Mouse (Mus musculus): ENCODE measurements around the gene Rgs7. TPM values are rescaled to one million over a fixed set of nuclear protein-coding genes. Genes with fewer than 3 reads are reported as not detected.

Rgs7 gene
- polyA plus RNA-seq, 1 experiment, result 1.2 TPM

DNA sequence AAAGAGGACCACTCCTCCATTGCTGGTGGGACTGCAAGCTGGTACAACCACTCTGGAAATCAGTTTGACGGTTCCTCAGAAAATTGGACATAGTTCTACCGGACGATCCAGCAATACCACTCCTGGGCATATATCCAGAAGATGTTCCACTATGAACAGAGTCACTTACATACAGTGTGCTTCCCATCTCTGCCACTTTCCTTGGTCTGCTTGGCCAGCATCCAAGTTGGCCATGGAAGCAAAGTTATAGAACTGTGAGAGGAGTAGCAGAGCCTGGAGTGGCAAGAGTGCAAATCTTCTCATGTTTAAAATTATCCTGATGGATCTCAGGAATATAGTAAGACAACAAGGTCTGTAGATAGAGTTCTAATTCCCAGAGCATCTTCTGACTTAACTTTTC lies 367.9 kb downstream of the Rgs7 start:
- H3K27ac ChIP-seq (ENCODE audit: insufficient read depth, low read depth, low read length), result no peak overlapping the region
- no peak for TF ChIP-seq CTCF (conservative IDR thresholded peaks at IDR 0.05; ENCODE audit: insufficient read depth, insufficient read length, low read depth, low read length)
- no peak for DNase-seq
- H3K36me3 ChIP-seq (ENCODE audit: control insufficient read depth, insufficient read depth, low read length), result no peaks in the 10 kb centered on the region
- H3K27me3 ChIP-seq (replicated peaks; ENCODE audit: control insufficient read depth, insufficient read depth, low read length), result no peaks in the 10 kb centered on the region
- H3K4me3 ChIP-seq (ENCODE audit: insufficient read depth, low read depth, low read length), result no peak overlapping the region
- 91% methylated on average over 3 of the region's 3 CpGs for WGBS
- no peaks in the 10 kb centered on the region for H3K4me1 ChIP-seq (ENCODE audit: control insufficient read depth, insufficient read depth, low read length)

DNA sequence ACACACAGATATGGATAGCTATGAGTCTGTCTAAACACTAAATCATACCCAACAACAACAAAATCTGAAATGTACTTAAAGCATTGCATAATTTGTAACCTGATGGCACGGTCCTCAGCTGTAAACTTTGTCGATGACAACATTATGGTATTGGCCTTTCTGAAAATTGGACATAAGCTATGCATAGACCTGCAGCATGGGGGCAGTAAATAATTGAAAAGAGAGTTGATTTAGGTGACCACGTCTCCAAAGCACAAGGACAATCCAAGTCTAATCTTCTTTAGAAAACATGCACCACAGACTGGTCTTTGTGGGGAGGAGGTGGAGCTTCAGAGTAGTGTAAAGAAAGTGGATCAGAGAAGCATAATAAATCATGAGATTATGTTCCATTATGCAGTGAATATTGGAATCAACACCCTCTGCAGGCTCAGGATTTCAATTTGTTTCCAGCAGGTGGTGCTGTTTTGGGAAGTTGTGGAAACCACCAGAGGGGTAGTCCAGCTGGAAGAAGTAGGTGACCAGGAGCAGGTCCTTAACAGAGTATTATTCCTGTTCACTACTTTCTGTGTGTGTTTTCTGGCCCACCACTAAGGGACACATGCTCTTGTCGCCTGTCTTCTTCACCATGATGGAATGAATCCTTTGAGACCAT lies 373.3 kb downstream of the Rgs7 start:
- H3K36me3 ChIP-seq (ENCODE audit: control insufficient read depth, insufficient read depth, low read length), result no peaks in the 10 kb centered on the region
- TF ChIP-seq CTCF (conservative IDR thresholded peaks at IDR 0.05; ENCODE audit: insufficient read depth, insufficient read length, low read depth, low read length) (peak; percentile 24; the same call in 1 of the 2 replicates), POLR2A (IDR thresholded peaks at IDR 0.05; ENCODE audit: low read depth, low read length) (no peak)
- no peaks in the 10 kb centered on the region for H3K27me3 ChIP-seq (replicated peaks; ENCODE audit: control insufficient read depth, insufficient read depth, low read length)
- H3K4me1 ChIP-seq (ENCODE audit: control insufficient read depth, insufficient read depth, low read length), result no peaks in the 10 kb centered on the region
- WGBS, result 63% methylated on average over 4 of the region's 4 CpGs
- H3K27ac ChIP-seq (ENCODE audit: insufficient read depth, low read depth, low read length), result no peak overlapping the region
- peak; percentile 2 for DNase-seq
- no peak overlapping the region for H3K4me3 ChIP-seq (ENCODE audit: insufficient read depth, low read depth, low read length)

DNA sequence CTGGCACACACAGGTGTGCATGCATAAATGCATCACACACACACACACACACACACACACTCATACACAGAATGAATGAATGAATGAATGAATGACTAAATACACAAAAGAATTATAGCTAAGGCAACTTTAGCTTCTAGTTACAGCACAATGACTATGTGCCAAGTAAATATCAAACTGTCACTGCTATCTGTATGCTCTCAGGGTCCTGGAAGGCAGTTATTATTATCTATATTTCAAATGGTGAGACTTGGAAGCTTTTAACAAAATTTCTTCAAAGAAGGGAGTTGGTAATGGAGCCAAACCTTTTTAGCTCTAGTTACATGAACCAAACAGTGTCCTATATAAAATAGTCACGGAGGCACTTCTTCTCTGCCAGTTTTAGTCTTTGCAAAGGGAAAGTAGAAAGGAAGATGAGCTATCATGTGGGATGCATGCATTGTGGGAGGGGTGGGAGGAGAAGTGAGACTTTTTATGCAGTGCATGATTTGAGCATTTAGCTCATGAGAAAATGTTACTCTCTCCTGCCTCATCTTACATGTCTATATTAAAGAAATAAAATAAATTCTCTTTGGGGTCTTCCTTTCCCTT lies 383.9 kb downstream of the Rgs7 start:
- DNase-seq, result no peak
- Histone ChIP-seq H3K27me3 (replicated peaks; ENCODE audit: control insufficient read depth, insufficient read depth, low read length) (no peaks in the 10 kb centered on the region), H3K36me3 (ENCODE audit: control insufficient read depth, insufficient read depth, low read length) (no peaks in the 10 kb centered on the region), H3K27ac (ENCODE audit: insufficient read depth, low read depth, low read length) (no peak overlapping the region), H3K4me1 (ENCODE audit: control insufficient read depth, insufficient read depth, low read length) (no peaks in the 10 kb centered on the region), H3K4me3 (ENCODE audit: insufficient read depth, low read depth, low read length) (no peak overlapping the region)
- no peak for TF ChIP-seq CTCF (conservative IDR thresholded peaks at IDR 0.05; ENCODE audit: insufficient read depth, insufficient read length, low read depth, low read length)
- TF ChIP-seq POLR2A (IDR thresholded peaks at IDR 0.05; ENCODE audit: low read depth, low read length), result no peak
- 89% methylated on average over 1 of the region's 1 CpGs for WGBS

DNA sequence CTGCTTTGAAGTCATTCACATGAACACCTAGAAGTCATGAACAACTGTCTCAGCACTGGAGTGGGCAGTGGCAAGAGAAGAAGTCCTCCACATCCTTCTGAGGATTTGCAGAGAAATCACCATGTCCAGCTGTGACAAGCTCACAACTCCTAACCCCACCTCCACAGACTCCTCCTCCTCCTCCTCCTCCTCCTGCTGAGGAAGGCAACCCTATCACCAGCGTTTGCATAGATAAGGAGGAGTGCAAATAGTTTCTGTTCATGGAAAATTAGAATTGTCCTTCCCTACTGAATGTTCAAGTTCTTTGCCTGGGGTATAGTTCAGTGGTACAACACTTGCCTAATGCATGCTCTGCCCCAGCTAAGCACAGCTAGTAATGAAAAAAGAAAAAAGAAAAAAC lies 386.0 kb downstream of the Rgs7 start:
- H3K4me3 ChIP-seq (ENCODE audit: insufficient read depth, low read depth, low read length), result no peak overlapping the region
- H3K36me3 ChIP-seq (ENCODE audit: control insufficient read depth, insufficient read depth, low read length), result no peaks in the 10 kb centered on the region
- H3K27me3 ChIP-seq (replicated peaks; ENCODE audit: control insufficient read depth, insufficient read depth, low read length), result no peaks in the 10 kb centered on the region
- no peak for TF ChIP-seq CTCF (conservative IDR thresholded peaks at IDR 0.05; ENCODE audit: insufficient read depth, insufficient read length, low read depth, low read length)
- TF ChIP-seq POLR2A (IDR thresholded peaks at IDR 0.05; ENCODE audit: low read depth, low read length), result no peak
- no peaks in the 10 kb centered on the region for H3K4me1 ChIP-seq (ENCODE audit: control insufficient read depth, insufficient read depth, low read length)
- DNase-seq, result no peak
- H3K27ac ChIP-seq (ENCODE audit: insufficient read depth, low read depth, low read length), result no peak overlapping the region
- WGBS, result 17% methylated on average over 1 of the region's 1 CpGs

DNA sequence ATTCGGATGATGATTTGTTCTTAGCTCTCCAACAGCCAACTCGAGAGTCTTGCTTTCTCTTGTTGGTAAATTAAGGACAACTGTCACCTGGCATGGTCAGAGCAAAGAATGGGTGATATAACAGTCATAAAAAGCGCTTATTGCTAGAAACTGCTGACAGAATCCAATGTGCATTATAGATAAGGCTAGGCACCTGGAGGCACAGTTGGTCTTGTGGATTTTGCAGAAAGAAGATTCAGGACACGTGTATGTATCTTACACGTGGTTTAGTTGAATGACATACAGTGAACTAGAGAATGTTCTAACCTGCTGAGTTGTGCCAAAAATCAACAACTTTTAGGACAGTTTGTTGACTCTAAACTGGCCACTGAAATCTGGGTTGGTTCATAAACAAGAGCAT lies 386.9 kb downstream of the Rgs7 start:
- no peaks in the 10 kb centered on the region for H3K36me3 ChIP-seq (ENCODE audit: control insufficient read depth, insufficient read depth, low read length)
- H3K27ac ChIP-seq (ENCODE audit: insufficient read depth, low read depth, low read length), result no peak overlapping the region
- TF ChIP-seq POLR2A (IDR thresholded peaks at IDR 0.05; ENCODE audit: low read depth, low read length) (no peak), CTCF (conservative IDR thresholded peaks at IDR 0.05; ENCODE audit: insufficient read depth, insufficient read length, low read depth, low read length) (no peak)
- H3K4me1 ChIP-seq (ENCODE audit: control insufficient read depth, insufficient read depth, low read length), result no peaks in the 10 kb centered on the region
- H3K4me3 ChIP-seq (ENCODE audit: insufficient read depth, low read depth, low read length), result no peak overlapping the region
- WGBS, result 77% methylated on average over 5 of the region's 5 CpGs
- DNase-seq, result no peak
- no peaks in the 10 kb centered on the region for H3K27me3 ChIP-seq (replicated peaks; ENCODE audit: control insufficient read depth, insufficient read depth, low read length)

DNA sequence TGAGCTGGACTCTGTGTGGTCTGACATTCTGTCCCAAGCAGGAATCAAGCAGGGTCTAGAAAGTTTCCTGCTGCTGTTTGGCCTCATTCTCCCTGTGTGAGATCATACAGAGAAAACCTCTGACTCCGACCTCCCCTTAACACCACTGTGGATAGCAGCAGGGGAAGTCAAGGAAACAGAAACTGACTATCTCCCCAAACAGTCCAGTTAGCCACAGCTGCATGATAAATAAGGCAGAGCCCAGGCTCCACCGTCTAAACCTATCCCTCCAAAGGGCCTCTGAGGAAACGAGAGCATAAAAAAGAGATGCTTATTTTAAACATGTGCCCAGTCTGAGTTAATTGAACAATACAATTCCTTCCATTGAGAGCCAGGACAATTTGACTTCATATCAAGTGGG lies 395.3 kb downstream of the Rgs7 start:
- WGBS, result 68% methylated on average over 3 of the region's 3 CpGs

DNA sequence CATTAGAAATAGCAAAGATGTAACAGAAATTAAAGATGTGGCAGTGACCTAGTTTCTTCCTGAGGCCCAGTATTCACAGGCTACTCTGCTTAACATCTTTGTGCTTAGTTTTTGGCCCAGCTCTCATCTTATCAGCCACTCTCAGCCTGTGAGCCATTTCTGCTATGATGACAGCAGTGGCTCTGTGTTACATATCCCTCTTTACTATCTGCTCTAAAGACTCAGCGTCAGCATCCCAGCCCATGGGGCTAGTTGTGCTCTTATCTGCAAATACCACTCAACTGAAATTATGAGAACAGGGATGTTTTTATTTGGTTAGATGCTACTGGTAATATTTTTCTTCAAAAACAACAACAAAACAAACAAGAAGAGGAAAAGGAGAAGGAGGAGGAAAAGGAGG lies 410.2 kb downstream of the Rgs7 start:
- Histone ChIP-seq H3K27ac (ENCODE audit: insufficient read depth, low read depth, low read length) (no peak overlapping the region), H3K4me3 (ENCODE audit: insufficient read depth, low read depth, low read length) (no peak overlapping the region), H3K36me3 (ENCODE audit: control insufficient read depth, insufficient read depth, low read length) (no peaks in the 10 kb centered on the region), H3K4me1 (ENCODE audit: control insufficient read depth, insufficient read depth, low read length) (no peaks in the 10 kb centered on the region), H3K27me3 (replicated peaks; ENCODE audit: control insufficient read depth, insufficient read depth, low read length) (no peaks in the 10 kb centered on the region)
- no peak for DNase-seq
- WGBS, result 92% methylated on average over 1 of the region's 1 CpGs
- TF ChIP-seq POLR2A (IDR thresholded peaks at IDR 0.05; ENCODE audit: low read depth, low read length) (no peak), CTCF (conservative IDR thresholded peaks at IDR 0.05; ENCODE audit: insufficient read depth, insufficient read length, low read depth, low read length) (no peak)

More for the DNA sequence above, 395.3 kb downstream of the Rgs7 start:
- no peaks in the 10 kb centered on the region for H3K36me3 ChIP-seq (ENCODE audit: control insufficient read depth, insufficient read depth, low read length)
- no peaks in the 10 kb centered on the region for H3K4me1 ChIP-seq (ENCODE audit: control insufficient read depth, insufficient read depth, low read length)
- DNase-seq, result no peak
- no peak overlapping the region for H3K4me3 ChIP-seq (ENCODE audit: insufficient read depth, low read depth, low read length)
- no peak overlapping the region for H3K27ac ChIP-seq (ENCODE audit: insufficient read depth, low read depth, low read length)
- no peak for TF ChIP-seq CTCF (conservative IDR thresholded peaks at IDR 0.05; ENCODE audit: insufficient read depth, insufficient read length, low read depth, low read length)
- no peaks in the 10 kb centered on the region for H3K27me3 ChIP-seq (replicated peaks; ENCODE audit: control insufficient read depth, insufficient read depth, low read length)
